9 mouse cellular contexts compared by ENCODE assay signal in the genomic region with DNA sequence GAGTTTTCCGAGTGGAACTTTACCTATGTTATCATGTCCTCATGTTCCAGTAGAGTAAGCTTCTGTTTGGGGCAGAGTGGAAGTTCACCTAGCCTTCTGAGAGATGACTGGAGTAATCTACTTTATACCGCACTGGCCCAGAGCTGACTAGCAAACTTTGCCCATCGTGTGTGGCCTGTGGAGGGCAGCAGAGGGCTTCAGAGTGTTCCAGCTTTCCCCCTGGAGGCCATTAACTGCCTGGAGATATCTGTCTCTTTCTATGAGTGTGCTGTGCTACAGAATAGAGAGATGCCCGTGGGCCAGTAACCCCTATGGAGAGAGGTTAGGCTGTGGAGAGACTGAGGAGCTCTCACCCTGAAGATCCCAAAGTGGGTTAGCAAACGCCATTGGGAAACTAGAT.
DNase-seq lines count a peak whose midpoint lies in the region; ATAC-seq and TF ChIP-seq lines count a peak whose summit lies in the region.
"Had no signal": no experiment of that assay in that cellular context is flagged by ENCODE, and none has a peak within 500 bp of the region (broad histone marks: within the 10 kb centered on the region; RNA-seq: fewer than 3 reads in every experiment).

No protein-coding gene starts in this region.

- no peaks in the 10 kb centered on the region for H3K9me3 ChIP-seq in intestine, postnatal 0 days (ENCODE audit: control insufficient read depth)
- H3K9me3 ChIP-seq in midbrain, embryonic 12.5 days, result no peaks in the 10 kb centered on the region
- H3K9me3 ChIP-seq: limb, embryonic 13.5 days had no signal

- no peak overlapping the region for H3K27ac ChIP-seq in gastrocnemius, adult 2 months
- H3K27ac ChIP-seq in intestine, postnatal 0 days (ENCODE audit: low read depth, low read length), result no peak overlapping the region
- H3K27ac ChIP-seq in midbrain, embryonic 12.5 days (replicated peaks), result no peak overlapping the region
- H3K27ac ChIP-seq: limb, embryonic 13.5 days had no signal

- ATAC-seq in intestine, postnatal 0 days, result peak; percentile 53; the same call in 1 of the 2 replicates
- peak; percentile 38; the same call in 1 of the 2 replicates for ATAC-seq in midbrain, embryonic 12.5 days (ENCODE audit: low FRiP score, low read depth)

- intact Hi-C loops in gastrocnemius, adult 2 months (cut with DNase I), result no loop called here
- intact Hi-C loops in left cerebral cortex, postnatal 14 days (cut with DNase I), result loop anchor here (5.0 to 10.0 kb wide), 2 partner anchors 168 to 379 kb away; no protein-coding TSS in a partner anchor

- no peak overlapping the region for H3K9ac ChIP-seq in intestine, postnatal 0 days (ENCODE audit: low read depth, low read length)
- no peak overlapping the region for H3K9ac ChIP-seq in midbrain, embryonic 12.5 days (replicated peaks)
- H3K9ac ChIP-seq: limb, embryonic 13.5 days had no signal

- TF ChIP-seq CTCF in gastrocnemius, adult 2 months (IDR thresholded peaks at IDR 0.05), result peak; percentile 41
- TF ChIP-seq CTCF in intestine, postnatal 0 days (IDR thresholded peaks at IDR 0.05; ENCODE audit: low read depth), result peak; percentile 93

- no peaks in the 10 kb centered on the region for H3K36me3 ChIP-seq in intestine, postnatal 0 days (ENCODE audit: control insufficient read depth, insufficient read depth)
- H3K36me3 ChIP-seq in midbrain, embryonic 12.5 days, result no peaks in the 10 kb centered on the region
- H3K36me3 ChIP-seq: limb, embryonic 13.5 days had no signal

- H3K4me1 ChIP-seq in intestine, postnatal 0 days (replicated peaks; ENCODE audit: control insufficient read depth, insufficient read depth, low read length), result no peaks in the 10 kb centered on the region
- peaks cover 4% of the 10 kb centered on the region; the same call in 1 of the 2 replicates for H3K4me1 ChIP-seq in midbrain, embryonic 12.5 days

- no peak overlapping the region for H3K4me2 ChIP-seq in intestine, postnatal 0 days (replicated peaks; ENCODE audit: low read depth)
- H3K4me2 ChIP-seq in midbrain, embryonic 12.5 days (replicated peaks), result no peak overlapping the region
- H3K4me2 ChIP-seq: limb, embryonic 13.5 days had no signal

- no peak overlapping the region for H3K4me3 ChIP-seq in gastrocnemius, adult 2 months
- no peak overlapping the region for H3K4me3 ChIP-seq in intestine, postnatal 0 days (ENCODE audit: low read depth, low read length)
- H3K4me3 ChIP-seq in midbrain, embryonic 12.5 days, result no peak overlapping the region
- H3K4me3 ChIP-seq: limb, embryonic 13.5 days had no signal

- WGBS in intestine, postnatal 0 days, result 39% methylated on average over 5 of the region's 5 CpGs
- 39% methylated on average over 5 of the region's 5 CpGs for WGBS in midbrain, embryonic 12.5 days

- H3K27me3 ChIP-seq in intestine, postnatal 0 days (replicated peaks; ENCODE audit: control insufficient read depth, insufficient read depth, low read length), result no peaks in the 10 kb centered on the region
- H3K27me3 ChIP-seq in midbrain, embryonic 12.5 days, result no peaks in the 10 kb centered on the region
- H3K27me3 ChIP-seq: limb, embryonic 13.5 days had no signal

- no peak for DNase-seq in gastrocnemius, adult 2 months
- DNase-seq in gastrocnemius, adult 18-20 months (ENCODE audit: low spot score), result no peak
- DNase-seq in ZHBTc4 (ENCODE audit: low read depth, low spot score), result peak; percentile 65
- DNase-seq in embryo, embryonic 9.5 days (ENCODE audit: extremely low spot score), result peak; percentile 55
- peak; percentile 66 to 70 for DNase-seq in left cerebral cortex, postnatal 14 days (ENCODE audit: low spot score in 2 of 2)
- peak; percentile 77 for DNase-seq in testis, postnatal 10 days (ENCODE audit: low spot score)

Comparison
In these comparisons a context has a peak if more than half of its experiments do, and no peak if none do; other contexts are left out.
1. DNase-seq: peak in ZHBTc4 (single experiment), embryo, embryonic 9.5 days (single experiment), left cerebral cortex, postnatal 14 days (2 of 2) and testis, postnatal 10 days (single experiment); none in gastrocnemius, adult 2 months (single experiment) and gastrocnemius, adult 18-20 months (single experiment).